Mouse (Mus musculus): ENCODE results near the gene Col18a1.

- TF ChIP-seq CTCF (IDR thresholded peaks at IDR 0.05; ENCODE audit: extremely low read depth, insufficient read length, insufficient replicate concordance, low read depth, low read length) (no peak), POLR2A (IDR thresholded peaks at IDR 0.05; ENCODE audit: low read depth, low read length) (no peak)
Measured at GRCm38 (mm10) chr10:77201919-77202318, 35.6 kb upstream of the Col18a1 start.

Measured in small intestine, adult 2 months (tissue).